Mouse (Mus musculus) hindbrain, embryonic 12.5 days (tissue): ENCODE data around the gene Trpd52l3. TPM values are rescaled to one million over a fixed set of nuclear protein-coding genes. Genes with fewer than 3 reads are reported as not detected.

Experiments used
- ATAC-seq: fragments of 200-750 bp; cut with Nextera tagmentation; 2 replicates; pipeline ENCODE4 v1.8.0; 2017; ENCODE audit warnings: moderate TSS enrichment; ENCODE audit not compliant: low FRiP score
- H3K27ac ChIP-seq: fragments of 300-500 bp; sonication (generic); 2 replicates; pipeline ENCODE4 v1.5.1; 2016; ENCODE audit warnings: mild to moderate bottlenecking
- H3K27me3 ChIP-seq: fragments of 300-500 bp; sonication (generic); 2 replicates; pipeline ENCODE4 v1.6.1; 2016; ENCODE audit warnings: mild to moderate bottlenecking
- H3K36me3 ChIP-seq: fragments of 300-500 bp; sonication (generic); 2 replicates; pipeline ENCODE4 v1.6.1; 2016; ENCODE audit warnings: mild to moderate bottlenecking
- H3K4me1 ChIP-seq: fragments of 300-500 bp; sonication (generic); 2 replicates; pipeline ENCODE4 v1.6.1; 2016
- H3K4me2 ChIP-seq: fragments of 300-500 bp; sonication (generic); replicated peaks from 2 replicates; pipeline ENCODE4 v1.6.1; 2016; ENCODE audit warnings: mild to moderate bottlenecking
- H3K4me3 ChIP-seq: fragments of 300-500 bp; sonication (generic); 2 replicates; pipeline ENCODE4 v1.5.1; 2016; ENCODE audit warnings: mild to moderate bottlenecking
- H3K9ac ChIP-seq: fragments of 300-500 bp; sonication (generic); 2 replicates; pipeline ENCODE4 v1.6.1; 2016; ENCODE audit warnings: mild to moderate bottlenecking, moderate library complexity
- H3K9me3 ChIP-seq: fragments of 300-500 bp; sonication (generic); replicated peaks from 2 replicates; pipeline ENCODE4 v1.6.1; 2016; ENCODE audit warnings: mild to moderate bottlenecking
- WGBS: fragments of 180-500 bp; shearing (Covaris S2); methylation state at CpG from one replicate; pipeline ENCODE4 v1.1.7; 2016; 5-methylcytosine and 5-hydroxymethylcytosine counted together
- polyA plus RNA-seq: library from polyadenylated mRNA; unstranded; fragments of >200 nt; fragmentation: Nextera tagmentation; extraction: Ambion mirVana; gene quantifications from 2 replicates; pipeline ENCODE4 v1.2.1, GENCODE M21; 2016

Gene Trpd52l3
- not detected in 2 replicates for polyA plus RNA-seq

GRCm38 (mm10) chr19:30003621-30004020 lies at the start of gene Trpd52l3:
Gene Trpd52l3, plus strand, starts transcription at chr19:30003790.
- Histone ChIP-seq H3K9ac (no peak within 1 kb of the TSS), H3K36me3 (no peaks in the 10 kb centered on the region), H3K9me3 (no peaks in the 10 kb centered on the region), H3K27ac (no peak within 1 kb of the TSS), H3K4me1 (0 out of 2 replicates have a peak, but pooled peaks cover 3% of the 10 kb centered on the region), H3K27me3 (no peaks in the 10 kb centered on the region), H3K4me3 (no peak within 1 kb of the TSS), H3K4me2 (no peak within 1 kb of the TSS)
- 95% methylated on average over 9 of the region's 9 CpGs for WGBS
- ATAC-seq = no peak

GRCm38 (mm10) chr19:29953833-29954232 lies 49.8 kb upstream of the Trpd52l3 start:
- Histone ChIP-seq H3K9me3 (no peaks in the 10 kb centered on the region), H3K27ac (no peak overlapping the region), H3K4me3 (no peak overlapping the region), H3K36me3 (no peaks in the 10 kb centered on the region), H3K9ac (no peak overlapping the region), H3K27me3 (no peaks in the 10 kb centered on the region), H3K4me1 (no peaks in the 10 kb centered on the region), H3K4me2 (no peak overlapping the region)
- ATAC-seq = no peak
- WGBS = 92% methylated on average over 3 of the region's 3 CpGs

GRCm38 (mm10) chr19:29955454-29955853 lies 48.1 kb upstream of the Trpd52l3 start:
- H3K27me3 ChIP-seq = no peaks in the 10 kb centered on the region
- no peaks in the 10 kb centered on the region for H3K36me3 ChIP-seq
- no peak overlapping the region for H3K9ac ChIP-seq
- H3K4me3 ChIP-seq = no peak overlapping the region
- WGBS = 82% methylated on average over 2 of the region's 2 CpGs
- H3K9me3 ChIP-seq = no peaks in the 10 kb centered on the region
- H3K4me1 ChIP-seq = no peaks in the 10 kb centered on the region
- ATAC-seq = no peak
- no peak overlapping the region for H3K4me2 ChIP-seq
- no peak overlapping the region for H3K27ac ChIP-seq

GRCm38 (mm10) chr19:29960906-29961305 lies 42.7 kb upstream of the Trpd52l3 start:
- no peaks in the 10 kb centered on the region for H3K36me3 ChIP-seq
- WGBS = 87% methylated on average over 4 of the region's 4 CpGs
- ATAC-seq = no peak
- H3K27me3 ChIP-seq = no peaks in the 10 kb centered on the region
- H3K9ac ChIP-seq = no peak overlapping the region
- H3K4me3 ChIP-seq = no peak overlapping the region
- no peak overlapping the region for H3K27ac ChIP-seq
- peaks cover 3% of the 10 kb centered on the region; the same call in 1 of the 2 replicates for H3K9me3 ChIP-seq
- H3K4me1 ChIP-seq = no peaks in the 10 kb centered on the region
- H3K4me2 ChIP-seq = no peak overlapping the region

GRCm38 (mm10) chr19:29961842-29962241 lies 41.7 kb upstream of the Trpd52l3 start:
- no peak for ATAC-seq
- Histone ChIP-seq H3K27ac (no peak overlapping the region), H3K9ac (no peak overlapping the region), H3K27me3 (no peaks in the 10 kb centered on the region), H3K4me3 (no peak overlapping the region), H3K9me3 (peaks cover 7% of the 10 kb centered on the region; the same call in 1 of the 2 replicates), H3K36me3 (no peaks in the 10 kb centered on the region), H3K4me1 (no peaks in the 10 kb centered on the region), H3K4me2 (no peak overlapping the region)
- whole genome bisulfite sequencing = 84% methylated on average over 6 of the region's 6 CpGs

- no peaks in the 10 kb centered on the region for H3K27me3 ChIP-seq
- H3K4me2 ChIP-seq = no peak overlapping the region
- H3K27ac ChIP-seq = no peak overlapping the region
- ATAC-seq = no peak
- no peaks in the 10 kb centered on the region for H3K36me3 ChIP-seq
- H3K4me1 ChIP-seq = no peaks in the 10 kb centered on the region
- no peak overlapping the region for H3K4me3 ChIP-seq
- no peak overlapping the region for H3K9ac ChIP-seq
- WGBS = 90% methylated on average over 2 of the region's 2 CpGs
- H3K9me3 ChIP-seq = peaks cover 7% of the 10 kb centered on the region; the same call in 1 of the 2 replicates
These were observed 39.9 kb upstream of the Trpd52l3 start for GRCm38 (mm10) chr19:29963598-29964092.

- no peak for ATAC-seq
- Histone ChIP-seq H3K4me2 (no peak overlapping the region), H3K27me3 (no peaks in the 10 kb centered on the region), H3K36me3 (no peaks in the 10 kb centered on the region), H3K4me1 (no peaks in the 10 kb centered on the region), H3K9ac (no peak overlapping the region), H3K4me3 (no peak overlapping the region), H3K9me3 (peaks cover 7% of the 10 kb centered on the region; the same call in 1 of the 2 replicates), H3K27ac (no peak overlapping the region)
- WGBS = 87% methylated on average over 3 of the region's 3 CpGs
These were observed 35.6 kb upstream of the Trpd52l3 start for GRCm38 (mm10) chr19:29967960-29968359.

- Histone ChIP-seq H3K9ac (no peak overlapping the region), H3K4me3 (no peak overlapping the region), H3K36me3 (no peaks in the 10 kb centered on the region), H3K9me3 (no peaks in the 10 kb centered on the region), H3K27ac (no peak overlapping the region), H3K4me1 (no peaks in the 10 kb centered on the region), H3K27me3 (no peaks in the 10 kb centered on the region), H3K4me2 (no peak overlapping the region)
- ATAC-seq = no peak
- WGBS = 78% methylated on average over 5 of the region's 5 CpGs
These were observed 30.2 kb upstream of the Trpd52l3 start for GRCm38 (mm10) chr19:29973396-29973795.

- H3K4me3 ChIP-seq = no peak overlapping the region
- 62% methylated on average over 2 of the region's 2 CpGs for WGBS
- ATAC-seq = no peak
- H3K9me3 ChIP-seq = no peaks in the 10 kb centered on the region
- no peak overlapping the region for H3K27ac ChIP-seq
- H3K4me1 ChIP-seq = no peaks in the 10 kb centered on the region
- no peaks in the 10 kb centered on the region for H3K27me3 ChIP-seq
- H3K36me3 ChIP-seq = no peaks in the 10 kb centered on the region
- H3K9ac ChIP-seq = no peak overlapping the region
- no peak overlapping the region for H3K4me2 ChIP-seq
These were observed 24.7 kb upstream of the Trpd52l3 start for GRCm38 (mm10) chr19:29978847-29979246.

- 82% methylated on average over 8 of the region's 8 CpGs for WGBS
- no peaks in the 10 kb centered on the region for H3K36me3 ChIP-seq
- H3K4me2 ChIP-seq = no peak overlapping the region
- no peaks in the 10 kb centered on the region for H3K9me3 ChIP-seq
- no peak overlapping the region for H3K27ac ChIP-seq
- no peak for ATAC-seq
- no peak overlapping the region for H3K4me3 ChIP-seq
- H3K27me3 ChIP-seq = no peaks in the 10 kb centered on the region
- H3K4me1 ChIP-seq = no peaks in the 10 kb centered on the region
- no peak overlapping the region for H3K9ac ChIP-seq
These were observed 24.0 kb upstream of the Trpd52l3 start for GRCm38 (mm10) chr19:29979452-29980089.

- ATAC-seq = no peak
- Histone ChIP-seq H3K9ac (no peak overlapping the region), H3K4me1 (no peaks in the 10 kb centered on the region), H3K27me3 (no peaks in the 10 kb centered on the region), H3K27ac (no peak overlapping the region), H3K36me3 (no peaks in the 10 kb centered on the region), H3K4me3 (no peak overlapping the region), H3K9me3 (no peaks in the 10 kb centered on the region), H3K4me2 (no peak overlapping the region)
- WGBS = 72% methylated on average over 16 of the region's 16 CpGs
These were observed 19.2 kb upstream of the Trpd52l3 start for GRCm38 (mm10) chr19:29984208-29985005.

- Histone ChIP-seq H3K27me3 (no peaks in the 10 kb centered on the region), H3K9me3 (no peaks in the 10 kb centered on the region), H3K36me3 (no peaks in the 10 kb centered on the region), H3K4me1 (no peaks in the 10 kb centered on the region), H3K4me2 (no peak overlapping the region), H3K27ac (no peak overlapping the region), H3K9ac (no peak overlapping the region), H3K4me3 (no peak overlapping the region)
- no peak for ATAC-seq
- 91% methylated on average over 12 of the region's 12 CpGs for WGBS
These were observed 17.0 kb upstream of the Trpd52l3 start for GRCm38 (mm10) chr19:29986464-29987091.
